Mouse (Mus musculus) kidney, adult 2 months (tissue): ENCODE results near the gene Pitx1.

Source experiments
- CTCF ChIP-seq: fragments of 200-500 bp; conservative IDR thresholded peaks from 2 replicates; pipeline ENCODE4 v1.5.1; 2011; ENCODE audit warnings: low read depth, mild to moderate bottlenecking, control low read depth, low read length, moderate library complexity, mixed read lengths; ENCODE audit not compliant: insufficient read depth, insufficient read length
- POLR2A ChIP-seq: fragments of 200-500 bp; IDR thresholded peaks from one replicate; pipeline ENCODE4 v1.6.1; 2011; ENCODE audit warnings: low read depth, low read length, control low read depth

DNA sequence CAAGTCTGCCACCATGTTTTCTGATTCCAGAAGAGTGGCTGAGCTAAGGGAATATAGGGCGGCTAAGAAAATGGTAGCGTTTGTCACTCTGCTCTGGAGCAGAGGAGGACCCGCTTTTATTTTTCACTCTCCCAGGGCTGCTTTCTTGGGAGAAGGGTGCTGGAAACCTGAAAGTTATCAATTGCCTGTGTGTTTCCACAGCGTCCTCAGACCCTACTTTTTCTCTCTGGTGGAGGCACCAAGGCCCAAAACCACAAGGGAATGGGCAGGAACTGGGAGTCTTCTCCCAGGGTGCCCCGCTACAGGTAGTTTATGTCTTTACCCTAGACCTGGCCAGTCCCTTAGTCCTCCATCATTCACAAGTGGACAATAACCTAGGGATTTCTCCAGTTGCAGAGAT lies 1.3 kb downstream of the Pitx1 start:
- no peak for TF ChIP-seq POLR2A
- TF ChIP-seq CTCF, result no peak
